Mouse (Mus musculus): Measurements from ENCODE around the gene Nrxn3. TPM values are rescaled to one million over a fixed set of nuclear protein-coding genes. Genes with fewer than 3 reads are reported as not detected.

Nrxn3 gene
- polyA plus RNA-seq, 1 experiment from 2014 or later, result 96.7 TPM

DNA sequence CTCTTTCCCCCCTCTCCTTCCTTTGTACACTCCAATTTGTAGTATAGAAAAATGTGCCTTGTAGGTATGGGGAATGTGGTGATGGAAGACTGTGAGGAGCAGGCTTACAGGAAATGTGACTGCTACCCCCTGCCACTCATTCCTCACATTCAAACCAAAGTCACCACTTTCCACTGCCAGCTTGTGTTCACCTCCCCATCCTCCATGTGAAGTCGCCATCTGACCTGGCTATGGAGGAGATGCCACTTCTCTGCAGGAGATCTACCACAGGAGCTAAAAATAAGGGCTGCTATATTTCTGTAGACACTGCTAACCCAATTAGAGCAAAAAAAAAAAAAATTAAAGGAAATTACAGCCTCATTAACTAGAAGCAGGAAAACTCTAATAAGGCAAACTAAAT, 980.3 kb downstream of the Nrxn3 start:
- H3K27me3 ChIP-seq (replicated peaks), result no peaks in the 10 kb centered on the region
- 88% methylated on average over 1 of the region's 1 CpGs for WGBS
- no peak overlapping the region for H3K4me3 ChIP-seq (replicated peaks)
- H3K27ac ChIP-seq (replicated peaks), result no peak overlapping the region
- no peaks in the 10 kb centered on the region for H3K36me3 ChIP-seq
- H3K9me3 ChIP-seq (replicated peaks), result no peaks in the 10 kb centered on the region
- H3K4me1 ChIP-seq, result peaks cover 12% of the 10 kb centered on the region
- no peak for ATAC-seq (ENCODE audit: low FRiP score)
- no peak overlapping the region for H3K9ac ChIP-seq (replicated peaks)
- no peak overlapping the region for H3K4me2 ChIP-seq

DNA sequence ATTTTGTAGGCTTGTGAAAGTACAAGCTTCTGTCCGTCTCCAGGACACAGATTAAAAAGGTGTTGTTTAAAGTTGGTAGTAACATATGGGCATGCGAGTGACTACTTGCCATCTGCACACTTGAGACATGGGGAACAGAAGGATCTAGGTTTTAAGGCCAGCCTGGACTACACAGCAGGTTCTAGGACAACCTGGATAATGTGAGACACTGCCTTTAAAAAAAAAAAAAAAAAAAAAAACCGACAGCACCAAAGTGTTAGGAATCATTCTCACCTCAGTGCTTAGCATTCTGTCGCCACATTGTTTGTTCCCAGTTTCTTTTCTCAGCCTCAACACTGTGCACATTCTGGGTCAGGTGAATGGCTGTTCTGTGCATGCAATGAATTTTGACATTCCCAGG, 985.2 kb downstream of the Nrxn3 start:
- Histone ChIP-seq H3K27ac (replicated peaks) (no peak overlapping the region), H3K4me1 (no peaks in the 10 kb centered on the region), H3K4me3 (replicated peaks) (no peak overlapping the region), H3K9me3 (replicated peaks) (no peaks in the 10 kb centered on the region), H3K4me2 (no peak overlapping the region), H3K36me3 (no peaks in the 10 kb centered on the region), H3K27me3 (replicated peaks) (no peaks in the 10 kb centered on the region), H3K9ac (replicated peaks) (no peak overlapping the region)
- ATAC-seq (ENCODE audit: low FRiP score), result no peak
- 66% methylated on average over 4 of the region's 4 CpGs for WGBS

DNA sequence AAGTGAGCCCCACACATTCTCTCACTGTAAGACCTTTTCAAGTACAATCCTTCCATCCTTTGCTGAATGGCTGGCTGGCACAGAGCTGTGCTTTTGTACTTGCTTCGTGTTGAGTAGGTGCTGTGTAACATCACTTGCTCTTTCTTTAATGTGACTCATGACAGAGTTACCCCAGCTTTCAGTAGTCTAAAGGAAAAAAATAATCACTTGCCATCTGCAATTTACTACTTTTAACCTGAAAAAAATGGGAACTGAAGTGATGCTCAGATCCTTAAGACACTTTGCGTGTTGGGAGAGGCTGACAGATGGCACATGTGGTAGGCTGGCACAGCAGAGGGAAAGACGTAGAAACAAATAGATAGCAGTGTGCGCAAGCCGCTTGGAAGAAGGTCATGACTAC, 987.8 kb downstream of the Nrxn3 start:
- H3K4me1 ChIP-seq, result no peaks in the 10 kb centered on the region
- no peak for ATAC-seq (ENCODE audit: low FRiP score)
- no peaks in the 10 kb centered on the region for H3K9me3 ChIP-seq (replicated peaks)
- 88% methylated on average over 5 of the region's 5 CpGs for WGBS
- no peak overlapping the region for H3K4me3 ChIP-seq (replicated peaks)
- no peak overlapping the region for H3K4me2 ChIP-seq
- H3K9ac ChIP-seq (replicated peaks), result no peak overlapping the region
- H3K36me3 ChIP-seq, result no peaks in the 10 kb centered on the region
- no peaks in the 10 kb centered on the region for H3K27me3 ChIP-seq (replicated peaks)
- no peak overlapping the region for H3K27ac ChIP-seq (replicated peaks)

DNA sequence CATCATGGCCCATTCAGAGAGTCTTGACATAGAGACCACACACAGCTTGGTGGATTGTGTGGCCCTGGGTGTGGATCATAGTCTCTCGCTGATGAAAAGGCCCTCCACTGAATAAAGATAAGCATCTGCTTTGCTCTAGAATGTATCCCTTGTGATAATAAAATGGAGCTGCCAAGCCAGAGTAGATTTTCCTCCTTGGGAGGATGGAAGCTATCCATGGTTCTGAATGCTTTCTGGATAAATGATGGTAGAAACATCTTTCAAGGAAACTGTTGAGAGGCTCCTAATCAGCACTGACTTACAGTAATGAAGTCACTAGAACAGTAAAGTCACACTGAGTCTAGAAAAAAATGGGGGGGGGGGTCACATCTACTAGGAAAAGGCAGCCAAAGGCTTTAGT, 989.1 kb downstream of the Nrxn3 start:
- H3K4me2 ChIP-seq, result no peak overlapping the region
- 91% methylated on average over 1 of the region's 1 CpGs for WGBS
- no peak overlapping the region for H3K9ac ChIP-seq (replicated peaks)
- H3K4me3 ChIP-seq (replicated peaks), result no peak overlapping the region
- no peak for ATAC-seq (ENCODE audit: low FRiP score)
- H3K9me3 ChIP-seq (replicated peaks), result no peaks in the 10 kb centered on the region
- no peaks in the 10 kb centered on the region for H3K27me3 ChIP-seq (replicated peaks)
- no peak overlapping the region for H3K27ac ChIP-seq (replicated peaks)
- no peaks in the 10 kb centered on the region for H3K36me3 ChIP-seq
- no peaks in the 10 kb centered on the region for H3K4me1 ChIP-seq

GRCm38 (mm10) chr12:89719194-89720080, 996.8 kb downstream of the Nrxn3 start:
- no peak for ATAC-seq (ENCODE audit: low FRiP score)
- no peaks in the 10 kb centered on the region for H3K36me3 ChIP-seq
- 46% methylated on average over 8 of the region's 8 CpGs for WGBS

DNA sequence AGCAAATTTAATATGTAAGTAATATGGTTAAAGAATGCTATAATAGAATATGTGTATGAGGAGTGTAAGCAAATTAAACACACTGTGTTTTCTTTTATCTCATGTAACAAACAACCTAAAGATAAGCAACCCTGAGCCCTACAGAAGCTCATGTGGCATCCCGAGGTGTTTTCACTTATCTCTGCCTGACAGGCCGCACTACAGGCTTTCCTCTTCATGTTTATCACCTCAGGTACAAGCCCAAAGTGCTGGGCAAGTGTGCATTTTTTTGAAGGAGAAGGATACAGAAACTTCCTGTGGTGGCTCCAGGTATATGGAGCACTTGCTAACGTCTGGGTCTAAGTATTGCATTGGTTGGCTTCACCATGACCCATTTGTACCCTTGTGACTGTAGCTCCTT, 998.3 kb downstream of the Nrxn3 start:
- 73% methylated on average over 3 of the region's 3 CpGs for WGBS
- no peaks in the 10 kb centered on the region for H3K27me3 ChIP-seq (replicated peaks)
- no peaks in the 10 kb centered on the region for H3K36me3 ChIP-seq
- H3K9me3 ChIP-seq (replicated peaks), result no peaks in the 10 kb centered on the region
- H3K9ac ChIP-seq (replicated peaks), result no peak overlapping the region
- H3K27ac ChIP-seq (replicated peaks), result no peak overlapping the region
- peaks cover 9% of the 10 kb centered on the region for H3K4me1 ChIP-seq
- H3K4me2 ChIP-seq, result no peak overlapping the region
- no peak overlapping the region for H3K4me3 ChIP-seq (replicated peaks)
- ATAC-seq (ENCODE audit: low FRiP score), result no peak

More at GRCm38 (mm10) chr12:89719194-89720080, 996.8 kb downstream of the Nrxn3 start:
- Histone ChIP-seq H3K4me3 (replicated peaks) (no peak overlapping the region), H3K9ac (replicated peaks) (no peak overlapping the region), H3K27me3 (replicated peaks) (no peaks in the 10 kb centered on the region), H3K9me3 (replicated peaks) (no peaks in the 10 kb centered on the region), H3K4me1 (peaks cover 9% of the 10 kb centered on the region), H3K4me2 (no peak overlapping the region), H3K27ac (replicated peaks) (no peak overlapping the region)

DNA sequence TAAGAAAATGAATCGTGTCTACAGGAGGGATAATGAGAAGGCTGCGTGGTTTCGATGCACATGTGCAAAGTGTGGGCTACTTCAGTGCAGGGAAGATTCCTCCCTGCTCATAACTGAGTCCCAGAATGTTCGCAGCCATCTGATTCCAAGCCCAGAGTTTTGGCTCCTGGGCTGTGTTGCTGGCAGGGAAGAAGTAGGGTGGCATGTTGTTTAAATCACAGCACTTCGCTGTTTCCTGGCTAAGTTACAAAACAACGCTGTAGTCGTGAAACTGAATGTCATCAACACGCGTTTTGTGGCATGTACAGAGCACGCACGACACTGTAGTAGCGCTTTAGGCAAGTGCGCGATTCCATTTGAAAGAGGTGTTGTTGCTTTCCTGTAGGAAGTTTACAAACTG, 999.8 kb downstream of the Nrxn3 start:
- WGBS, result 71% methylated on average over 14 of the region's 14 CpGs
- Histone ChIP-seq H3K36me3 (no peaks in the 10 kb centered on the region), H3K4me1 (peaks cover 9% of the 10 kb centered on the region), H3K4me2 (no peak overlapping the region), H3K27me3 (replicated peaks) (no peaks in the 10 kb centered on the region), H3K9me3 (replicated peaks) (no peaks in the 10 kb centered on the region), H3K9ac (replicated peaks) (no peak overlapping the region), H3K27ac (replicated peaks) (peak overlapping the region; percentile 33; the same call in 1 of the 2 replicates), H3K4me3 (replicated peaks) (no peak overlapping the region)
- ATAC-seq (ENCODE audit: low FRiP score), result peak; percentile 41; the same call in 1 of the 2 replicates

DNA sequence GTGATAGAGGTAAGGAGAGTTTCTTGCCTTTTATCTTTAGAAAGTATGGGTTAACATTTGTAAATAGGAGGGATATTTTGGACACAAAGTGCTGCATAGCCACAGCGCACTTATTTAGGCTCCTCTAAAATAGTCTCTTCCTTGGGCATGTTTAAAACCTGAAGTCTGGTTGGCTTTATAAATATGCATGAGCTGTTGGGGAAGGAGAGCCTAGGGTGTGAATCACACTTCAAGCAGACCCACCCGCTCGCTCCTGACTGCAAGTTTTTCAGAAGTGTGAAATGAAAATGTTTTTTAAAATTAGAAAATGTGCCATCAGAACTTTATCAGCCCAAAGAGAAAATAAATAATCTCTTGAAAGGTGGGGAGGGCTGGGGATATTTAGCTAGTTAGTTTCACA, 1001.4 kb downstream of the Nrxn3 start:
- no peak overlapping the region for H3K9ac ChIP-seq (replicated peaks)
- WGBS, result 45% methylated on average over 3 of the region's 3 CpGs

GRCm38 (mm10) chr12:89742326-89742725, 1019.6 kb downstream of the Nrxn3 start:
- 41% methylated on average over 1 of the region's 1 CpGs for WGBS

More for the DNA sequence above, 1001.4 kb downstream of the Nrxn3 start:
- no peaks in the 10 kb centered on the region for H3K27me3 ChIP-seq (replicated peaks)
- no peak for ATAC-seq (ENCODE audit: low FRiP score)
- no peak overlapping the region for H3K4me3 ChIP-seq (replicated peaks)
- no peak overlapping the region for H3K4me2 ChIP-seq
- H3K9me3 ChIP-seq (replicated peaks), result no peaks in the 10 kb centered on the region
- H3K36me3 ChIP-seq, result no peaks in the 10 kb centered on the region
- peaks cover 9% of the 10 kb centered on the region for H3K4me1 ChIP-seq
- no peak overlapping the region for H3K27ac ChIP-seq (replicated peaks)

DNA sequence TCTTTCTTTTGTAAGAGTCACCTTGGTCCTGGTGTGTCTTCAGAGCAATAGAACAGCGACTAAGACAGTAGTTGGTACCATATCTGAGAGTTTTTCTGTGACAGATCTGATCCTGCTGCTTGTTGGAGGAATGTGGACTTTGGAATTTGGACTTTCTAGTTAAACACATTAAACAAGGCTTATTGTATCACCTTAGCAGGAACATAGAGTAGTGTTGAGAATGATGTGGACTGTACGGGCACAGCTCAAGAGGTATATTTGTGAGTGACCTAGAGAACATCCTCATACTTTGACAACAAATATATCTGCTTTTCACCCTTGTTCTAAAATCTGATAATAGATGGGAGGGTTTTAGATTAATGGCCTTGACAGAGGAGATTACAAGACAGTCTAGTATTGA, 1020.1 kb downstream of the Nrxn3 start:
- no peak overlapping the region for H3K4me3 ChIP-seq (replicated peaks)
- 91% methylated on average over 2 of the region's 2 CpGs for WGBS
- H3K27ac ChIP-seq (replicated peaks), result no peak overlapping the region
- H3K9ac ChIP-seq (replicated peaks), result no peak overlapping the region
- H3K9me3 ChIP-seq (replicated peaks), result no peaks in the 10 kb centered on the region; the same call in 1 of the 2 replicates
- H3K36me3 ChIP-seq, result no peaks in the 10 kb centered on the region
- no peak for ATAC-seq (ENCODE audit: low FRiP score)
- H3K4me1 ChIP-seq, result no peaks in the 10 kb centered on the region
- no peak overlapping the region for H3K4me2 ChIP-seq
- H3K27me3 ChIP-seq (replicated peaks), result no peaks in the 10 kb centered on the region

More at GRCm38 (mm10) chr12:89742326-89742725, 1019.6 kb downstream of the Nrxn3 start:
- Histone ChIP-seq H3K4me1 (no peaks in the 10 kb centered on the region), H3K4me3 (replicated peaks) (no peak overlapping the region), H3K36me3 (no peaks in the 10 kb centered on the region), H3K9ac (replicated peaks) (no peak overlapping the region), H3K27ac (replicated peaks) (no peak overlapping the region), H3K9me3 (replicated peaks) (no peaks in the 10 kb centered on the region; the same call in 1 of the 2 replicates), H3K27me3 (replicated peaks) (no peaks in the 10 kb centered on the region), H3K4me2 (no peak overlapping the region)
- ATAC-seq (ENCODE audit: low FRiP score), result no peak

DNA sequence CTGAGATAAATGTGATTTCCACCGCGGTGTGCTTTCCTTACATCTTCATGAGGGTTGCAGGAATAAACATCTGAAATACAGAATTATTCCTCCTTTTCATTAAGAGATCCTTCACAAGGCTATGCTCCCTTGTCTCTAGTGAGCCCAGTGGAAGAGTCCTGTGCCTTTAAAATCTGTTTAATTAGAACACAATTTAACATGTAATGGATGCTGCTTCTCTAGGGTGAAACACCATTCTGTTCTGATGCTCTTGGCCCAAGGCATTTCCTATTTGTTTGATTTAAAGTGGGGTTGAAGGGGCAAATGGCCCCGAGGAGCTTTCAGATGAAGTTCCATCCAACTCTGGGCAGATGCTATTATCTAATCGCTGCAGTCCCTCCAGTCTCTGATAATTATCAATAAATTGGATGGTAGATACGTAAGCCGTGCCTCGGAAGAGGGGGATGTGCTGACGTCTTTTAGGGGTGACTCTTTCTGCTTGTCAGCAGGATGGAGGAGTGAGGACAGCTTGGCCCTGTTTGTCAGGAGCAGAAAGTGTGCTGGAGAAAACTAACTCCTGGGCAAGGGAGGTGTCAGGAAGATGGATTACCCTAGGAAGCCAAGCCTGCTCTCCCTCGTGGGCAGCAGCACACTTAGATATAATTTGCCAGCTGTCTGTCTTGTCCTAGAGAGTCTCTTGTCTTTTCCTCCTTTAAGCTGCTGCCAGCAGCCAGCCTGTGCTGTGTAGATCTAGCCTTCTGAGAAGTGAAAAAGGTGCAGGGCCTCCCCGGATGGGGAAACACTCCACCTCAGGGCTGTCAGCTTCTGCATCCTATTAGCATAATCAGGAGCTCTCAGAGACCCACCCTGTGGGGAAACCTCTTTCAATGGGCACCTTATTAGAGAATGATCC, 1041.8 kb downstream of the Nrxn3 start:
- Histone ChIP-seq H3K36me3 (no peaks in the 10 kb centered on the region), H3K4me1 (peaks cover 13% of the 10 kb centered on the region), H3K27me3 (replicated peaks) (no peaks in the 10 kb centered on the region), H3K9ac (replicated peaks) (no peak overlapping the region), H3K9me3 (replicated peaks) (no peaks in the 10 kb centered on the region), H3K27ac (replicated peaks) (peak overlapping the region; percentile 56), H3K4me2 (0 out of 2 replicates have a peak overlapping the region, but pooled peaks have one; percentile 15), H3K4me3 (replicated peaks) (no peak overlapping the region)
- peak; percentile 65 for ATAC-seq (ENCODE audit: low FRiP score)
- WGBS, result 26% methylated on average over 10 of the region's 10 CpGs

Data from neural tube, embryonic 15.5 days (tissue).